Mouse (Mus musculus) kidney, adult 2 months (tissue): ENCODE measurements around the gene Ppm1j.

Experiments
- CTCF ChIP-seq: fragments of 200-500 bp; conservative IDR thresholded peaks from 2 replicates; pipeline ENCODE4 v1.5.1; 2011; ENCODE audit warnings: low read depth, mild to moderate bottlenecking, control low read depth, low read length, moderate library complexity, mixed read lengths; ENCODE audit not compliant: insufficient read depth, insufficient read length
- POLR2A ChIP-seq: fragments of 200-500 bp; IDR thresholded peaks from one replicate; pipeline ENCODE4 v1.6.1; 2011; ENCODE audit warnings: low read depth, low read length, control low read depth

- TF ChIP-seq CTCF, result no peak
- no peak for TF ChIP-seq POLR2A
Measured at GRCm38 (mm10) chr3:104789822-104790221, 9.0 kb downstream of the Ppm1j start.
